Mouse (Mus musculus) lung, embryonic 15.5 days (tissue): ENCODE data around the gene Izumo1. TPM values are rescaled to one million over a fixed set of nuclear protein-coding genes. Genes with fewer than 3 reads are reported as not detected.

ENCODE experiments used
- ATAC-seq: fragments of 200-750 bp; cut with Nextera tagmentation; 2 replicates; pipeline ENCODE4 v1.8.0; 2017; ENCODE audit warnings: moderate number of reproducible peaks, borderline replicate concordance; ENCODE audit not compliant: low FRiP score, low TSS enrichment; ENCODE audit errors: extremely low read depth
- H3K27ac ChIP-seq: fragments of 300-500 bp; sonication (generic); 2 replicates; pipeline ENCODE4 v1.5.1; 2015; ENCODE audit warnings: moderate library complexity, mild to moderate bottlenecking, inconsistent platforms
- H3K27me3 ChIP-seq: fragments of 300-500 bp; sonication (generic); 2 replicates; pipeline ENCODE4 v1.6.1; 2015; ENCODE audit warnings: inconsistent platforms
- H3K36me3 ChIP-seq: fragments of 300-500 bp; sonication (generic); 2 replicates; pipeline ENCODE4 v1.6.1; 2015; ENCODE audit warnings: inconsistent platforms
- H3K4me1 ChIP-seq: fragments of 300-500 bp; sonication (generic); 2 replicates; pipeline ENCODE4 v1.6.1; 2015; ENCODE audit warnings: inconsistent platforms
- H3K4me2 ChIP-seq: fragments of 300-500 bp; sonication (generic); 2 replicates; pipeline ENCODE4 v1.6.1; 2015; ENCODE audit warnings: inconsistent platforms, mild to moderate bottlenecking, moderate library complexity
- H3K4me3 ChIP-seq: fragments of 300-500 bp; sonication (generic); 2 replicates; pipeline ENCODE4 v1.5.1; 2015; ENCODE audit warnings: mild to moderate bottlenecking, inconsistent platforms
- H3K9ac ChIP-seq: fragments of 300-500 bp; sonication (generic); 2 replicates; pipeline ENCODE4 v1.6.1; 2015; ENCODE audit warnings: inconsistent platforms
- H3K9me3 ChIP-seq: fragments of 300-500 bp; sonication (generic); 2 replicates; pipeline ENCODE4 v1.6.1; 2016; ENCODE audit warnings: inconsistent platforms
- WGBS: fragments of 180-500 bp; shearing (Covaris S2); methylation state at CpG from one replicate; pipeline ENCODE4 v1.1.7; 2015; 5-methylcytosine and 5-hydroxymethylcytosine counted together
- polyA plus RNA-seq: library from polyadenylated mRNA; unstranded; fragments of >200 nt; fragmentation: Nextera tagmentation; extraction: Ambion mirVana; gene quantifications from 2 replicates; pipeline ENCODE4 v1.2.1, GENCODE M21; 2015

Izumo1 gene
- polyA plus RNA-seq: 0.15 and 0.29 TPM in 2 replicates

DNA sequence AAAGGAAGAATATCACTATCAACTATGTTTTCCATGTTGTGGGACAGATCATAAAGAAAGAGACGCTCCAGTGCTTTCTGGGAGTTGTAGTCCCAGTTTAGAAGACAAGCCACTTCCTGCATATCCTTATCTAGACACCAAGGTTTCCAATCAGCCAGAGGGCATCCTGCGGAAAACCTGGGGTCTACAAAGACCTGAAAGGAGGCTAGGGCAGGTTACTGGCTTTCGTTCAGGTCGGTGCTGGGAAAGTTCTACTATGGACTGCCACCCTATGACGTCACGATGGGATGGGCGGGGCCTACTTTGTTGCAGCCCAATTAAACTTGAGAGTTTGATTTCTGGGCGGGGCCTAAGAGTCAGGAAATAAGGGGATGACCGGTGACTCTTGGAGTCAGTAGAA lies at the start of gene Izumo1:
TSS of gene Izumo1 (plus strand) at position 369 of the 400 bp plus-strand sequence.
- Histone ChIP-seq H3K9me3 (no peaks in the 10 kb centered on the region), H3K4me3 (no peak within 1 kb of the TSS), H3K36me3 (no peaks in the 10 kb centered on the region), H3K4me2 (no peak within 1 kb of the TSS), H3K4me1 (peaks cover 12% of the 10 kb centered on the region), H3K9ac (no peak within 1 kb of the TSS), H3K27ac (no peak within 1 kb of the TSS), H3K27me3 (peaks cover 26% of the 10 kb centered on the region)
- WGBS: 29% methylated on average over 9 of the region's 9 CpGs
- ATAC-seq: no peak

DNA sequence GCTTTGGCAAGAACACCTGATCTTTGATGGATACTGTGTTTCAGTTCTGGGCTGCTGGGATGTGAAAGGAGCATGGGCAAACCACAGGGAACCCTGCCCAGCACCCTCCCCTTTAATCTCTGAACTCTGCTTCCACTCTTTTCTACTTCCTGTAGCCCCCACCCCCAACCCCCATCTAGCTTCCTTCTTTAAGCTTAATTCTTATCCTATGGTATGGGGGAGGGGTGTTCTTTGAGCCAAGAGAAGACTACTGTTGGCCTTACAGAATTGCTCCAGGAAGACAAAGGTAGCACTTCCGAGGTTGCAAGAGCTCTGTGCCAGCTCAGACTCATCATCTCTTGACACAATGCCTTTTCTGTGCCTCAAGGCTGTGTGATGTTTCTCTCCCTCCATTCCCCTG lies 49.6 kb upstream of the Izumo1 start:
- 35% methylated on average over 1 of the region's 1 CpGs for WGBS
- H3K9ac ChIP-seq: no peak overlapping the region
- no peaks in the 10 kb centered on the region for H3K27me3 ChIP-seq
- no peak for ATAC-seq
- peaks cover 17% of the 10 kb centered on the region for H3K36me3 ChIP-seq
- peaks cover 29% of the 10 kb centered on the region for H3K4me1 ChIP-seq
- H3K4me3 ChIP-seq: 0 out of 2 replicates have a peak overlapping the region, but pooled peaks have one; percentile 69
- no peaks in the 10 kb centered on the region for H3K9me3 ChIP-seq
- peak overlapping the region; percentile 80; the same call in 1 of the 2 replicates for H3K4me2 ChIP-seq
- no peak overlapping the region for H3K27ac ChIP-seq

DNA sequence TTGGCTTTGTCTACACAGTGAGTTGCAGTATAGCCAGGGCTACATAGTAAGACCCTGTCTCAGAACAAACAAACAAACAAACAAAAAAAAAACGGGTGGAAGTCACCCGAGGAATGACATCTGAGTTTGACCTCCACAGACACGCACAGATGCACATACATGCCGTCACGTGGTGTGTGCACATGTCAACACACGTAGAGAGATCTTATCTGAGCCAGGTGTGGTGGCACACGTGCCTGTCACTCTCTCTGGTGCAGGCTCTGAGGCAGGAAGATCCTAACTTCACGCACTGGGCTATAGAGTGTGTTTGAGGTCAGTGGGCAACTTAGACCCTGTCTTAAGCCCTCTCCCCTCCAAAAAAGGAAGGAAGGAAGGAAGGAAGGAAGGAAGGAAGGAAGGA lies 47.7 kb upstream of the Izumo1 start:
- Histone ChIP-seq H3K9ac (no peak overlapping the region), H3K9me3 (no peaks in the 10 kb centered on the region), H3K4me3 (no peak overlapping the region), H3K4me2 (no peak overlapping the region), H3K36me3 (peaks cover 30% of the 10 kb centered on the region), H3K27me3 (no peaks in the 10 kb centered on the region), H3K4me1 (peaks cover 19% of the 10 kb centered on the region), H3K27ac (no peak overlapping the region)
- 54% methylated on average over 8 of the region's 8 CpGs for WGBS
- no peak for ATAC-seq

GRCm38 (mm10) chr7:45574472-45575379 lies 46.9 kb upstream of the Izumo1 start:
- Histone ChIP-seq H3K27me3 (no peaks in the 10 kb centered on the region), H3K4me2 (no peak overlapping the region), H3K4me3 (no peak overlapping the region), H3K9me3 (no peaks in the 10 kb centered on the region), H3K36me3 (peaks cover 30% of the 10 kb centered on the region), H3K9ac (no peak overlapping the region), H3K27ac (no peak overlapping the region), H3K4me1 (peaks cover 17% of the 10 kb centered on the region)
- WGBS: 81% methylated on average over 15 of the region's 15 CpGs
- no peak for ATAC-seq

DNA sequence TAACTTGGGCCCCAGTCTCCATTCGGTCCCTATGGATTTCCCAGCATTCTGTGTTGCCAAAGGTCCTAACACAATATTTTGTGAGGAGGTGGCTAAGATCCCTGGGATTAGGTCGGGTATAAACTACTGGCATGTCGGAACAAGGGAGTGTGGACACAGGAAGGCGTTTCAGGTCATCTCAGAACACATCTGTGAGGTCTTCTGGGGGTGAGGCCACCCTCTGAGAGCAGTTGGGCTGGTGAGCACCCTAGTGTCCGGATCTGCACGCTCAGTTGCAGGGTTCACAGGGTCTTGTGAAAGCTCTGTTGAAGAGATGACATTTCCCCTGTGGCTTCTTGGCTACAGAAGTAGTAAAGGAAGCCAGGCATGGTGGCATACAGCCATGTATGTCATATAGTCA lies 35.7 kb upstream of the Izumo1 start:
- 0 out of 2 replicates have a peak, but pooled peaks cover 4% of the 10 kb centered on the region for H3K4me1 ChIP-seq
- ATAC-seq: no peak
- H3K9me3 ChIP-seq: no peaks in the 10 kb centered on the region
- no peak overlapping the region for H3K27ac ChIP-seq
- 88% methylated on average over 6 of the region's 6 CpGs for WGBS
- no peak overlapping the region for H3K4me2 ChIP-seq
- H3K9ac ChIP-seq: no peak overlapping the region
- peaks cover 14% of the 10 kb centered on the region; the same call in 1 of the 2 replicates for H3K36me3 ChIP-seq
- H3K27me3 ChIP-seq: no peaks in the 10 kb centered on the region
- no peak overlapping the region for H3K4me3 ChIP-seq

DNA sequence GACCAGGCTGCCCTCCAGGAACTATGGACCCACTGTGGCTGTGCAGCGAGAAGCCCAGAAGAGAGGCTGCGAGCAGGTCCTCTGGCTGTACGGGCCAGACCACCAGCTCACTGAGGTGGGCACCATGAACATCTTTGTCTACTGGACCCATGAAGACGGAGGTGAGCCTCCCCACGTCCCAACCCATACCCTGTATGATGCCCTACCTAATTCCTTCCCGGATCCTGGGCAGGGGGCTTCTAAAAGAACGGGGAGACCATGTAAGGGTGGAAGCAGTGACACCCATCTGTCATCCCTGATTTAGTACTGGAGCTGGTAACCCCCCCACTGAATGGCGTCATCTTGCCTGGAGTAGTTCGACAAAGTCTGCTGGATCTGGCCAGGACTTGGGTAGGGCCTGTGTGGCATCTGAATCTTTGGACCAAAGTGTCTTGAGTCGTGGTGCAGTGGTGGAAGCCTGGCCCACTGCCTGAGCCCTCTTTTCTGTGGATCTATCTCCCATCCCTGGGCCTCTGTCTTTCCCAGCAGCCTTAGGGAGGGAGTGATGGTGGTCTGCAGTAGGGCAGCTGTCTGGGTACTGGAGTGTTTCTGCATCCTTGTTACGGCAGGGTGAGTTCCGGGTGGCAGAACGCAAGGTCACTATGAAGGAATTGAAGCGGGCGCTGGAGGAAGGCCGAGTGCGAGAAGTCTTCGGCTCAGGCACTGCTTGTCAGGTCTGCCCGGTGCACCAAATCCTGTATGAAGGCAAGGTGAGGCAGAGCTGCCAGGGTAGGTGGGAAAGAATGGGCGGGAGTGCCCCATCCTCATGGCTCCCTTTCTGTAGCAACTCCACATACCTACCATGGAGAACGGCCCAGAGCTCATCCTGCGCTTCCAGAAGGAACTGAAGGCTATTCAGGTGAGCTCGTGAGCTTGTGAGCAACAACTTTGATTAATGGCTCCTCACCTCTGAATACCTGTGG lies 33.7 kb upstream of the Izumo1 start:
- Histone ChIP-seq H3K4me3 (no peak overlapping the region), H3K27me3 (no peaks in the 10 kb centered on the region), H3K4me1 (0 out of 2 replicates have a peak, but pooled peaks cover 4% of the 10 kb centered on the region), H3K36me3 (peaks cover 12% of the 10 kb centered on the region; the same call in 1 of the 2 replicates), H3K27ac (no peak overlapping the region), H3K9ac (no peak overlapping the region), H3K4me2 (no peak overlapping the region), H3K9me3 (no peaks in the 10 kb centered on the region)
- ATAC-seq: no peak
- 89% methylated on average over 23 of the region's 23 CpGs for WGBS

GRCm38 (mm10) chr7:45589173-45589572 lies 32.4 kb upstream of the Izumo1 start:
- no peaks in the 10 kb centered on the region for H3K27me3 ChIP-seq
- 3% methylated on average over 19 of the region's 19 CpGs for WGBS
- H3K27ac ChIP-seq: no peak overlapping the region
- 0 out of 2 replicates have a peak, but pooled peaks cover 4% of the 10 kb centered on the region for H3K4me1 ChIP-seq
- peak overlapping the region; percentile 58 for H3K4me2 ChIP-seq
- peaks cover 12% of the 10 kb centered on the region; the same call in 1 of the 2 replicates for H3K36me3 ChIP-seq
- ATAC-seq: peak; percentile 98
- H3K9me3 ChIP-seq: no peaks in the 10 kb centered on the region
- H3K4me3 ChIP-seq: peak overlapping the region; percentile 25
- H3K9ac ChIP-seq: no peak overlapping the region; the same call in 1 of the 2 replicates

DNA sequence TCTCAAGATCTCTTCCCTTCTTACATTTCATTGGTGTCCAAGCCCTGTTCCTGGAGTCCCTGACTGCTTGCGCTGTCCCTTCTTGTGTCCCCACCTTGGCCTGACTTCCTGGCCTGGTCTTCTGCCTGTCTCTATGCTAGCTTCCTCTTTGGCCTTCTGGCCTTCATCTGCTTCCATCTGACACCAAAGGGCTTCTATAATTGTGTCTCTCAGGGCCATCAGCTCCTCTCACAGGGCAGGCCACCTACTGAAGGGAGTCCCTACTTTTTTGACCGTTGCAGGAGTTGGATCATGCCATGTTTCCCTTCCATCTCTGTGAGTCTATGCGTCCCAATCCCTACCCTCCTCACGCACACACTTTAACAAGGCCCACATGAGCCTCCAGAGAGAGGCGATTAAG lies 31.7 kb upstream of the Izumo1 start:
- H3K27me3 ChIP-seq: no peaks in the 10 kb centered on the region
- H3K4me3 ChIP-seq: no peak overlapping the region
- no peak overlapping the region for H3K27ac ChIP-seq
- no peaks in the 10 kb centered on the region for H3K9me3 ChIP-seq
- WGBS: 92% methylated on average over 5 of the region's 5 CpGs
- H3K9ac ChIP-seq: no peak overlapping the region
- H3K4me2 ChIP-seq: no peak overlapping the region
- peaks cover 10% of the 10 kb centered on the region; the same call in 1 of the 2 replicates for H3K36me3 ChIP-seq
- ATAC-seq: no peak
- 0 out of 2 replicates have a peak, but pooled peaks cover 4% of the 10 kb centered on the region for H3K4me1 ChIP-seq

DNA sequence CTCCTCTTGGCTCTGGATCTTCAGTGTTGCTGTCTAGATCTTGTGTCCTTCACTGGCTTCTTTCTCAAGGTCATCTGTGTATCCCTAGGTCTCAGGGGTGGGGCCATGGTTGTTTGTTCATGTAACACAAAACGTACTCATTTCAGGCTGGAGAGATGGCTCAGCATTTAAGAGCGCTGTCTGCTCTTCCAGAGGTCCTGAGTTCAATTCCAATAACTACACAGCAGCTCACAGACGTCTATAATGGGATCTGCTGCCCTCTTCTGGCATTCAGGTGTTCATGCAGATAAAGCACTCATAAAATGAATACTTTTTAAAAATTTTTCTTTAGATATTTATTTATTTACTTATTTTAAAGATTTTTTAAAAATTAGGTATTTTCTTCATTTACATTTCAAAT lies 30.7 kb upstream of the Izumo1 start:
- Histone ChIP-seq H3K4me3 (no peak overlapping the region), H3K27ac (no peak overlapping the region), H3K4me1 (0 out of 2 replicates have a peak, but pooled peaks cover 4% of the 10 kb centered on the region), H3K9me3 (no peaks in the 10 kb centered on the region), H3K9ac (no peak overlapping the region), H3K36me3 (0 out of 2 replicates have a peak, but pooled peaks cover under 1% of the 10 kb centered on the region), H3K4me2 (no peak overlapping the region), H3K27me3 (no peaks in the 10 kb centered on the region)
- WGBS: 60% methylated on average over 3 of the region's 3 CpGs
- no peak for ATAC-seq

- Histone ChIP-seq H3K9me3 (no peaks in the 10 kb centered on the region), H3K27me3 (no peaks in the 10 kb centered on the region), H3K4me1 (0 out of 2 replicates have a peak, but pooled peaks cover 4% of the 10 kb centered on the region), H3K27ac (no peak overlapping the region), H3K36me3 (no peaks in the 10 kb centered on the region), H3K4me2 (no peak overlapping the region), H3K9ac (no peak overlapping the region), H3K4me3 (no peak overlapping the region)
- 57% methylated on average over 7 of the region's 7 CpGs for WGBS
- no peak for ATAC-seq
These were observed 29.7 kb upstream of the Izumo1 start for GRCm38 (mm10) chr7:45591880-45592279.

DNA sequence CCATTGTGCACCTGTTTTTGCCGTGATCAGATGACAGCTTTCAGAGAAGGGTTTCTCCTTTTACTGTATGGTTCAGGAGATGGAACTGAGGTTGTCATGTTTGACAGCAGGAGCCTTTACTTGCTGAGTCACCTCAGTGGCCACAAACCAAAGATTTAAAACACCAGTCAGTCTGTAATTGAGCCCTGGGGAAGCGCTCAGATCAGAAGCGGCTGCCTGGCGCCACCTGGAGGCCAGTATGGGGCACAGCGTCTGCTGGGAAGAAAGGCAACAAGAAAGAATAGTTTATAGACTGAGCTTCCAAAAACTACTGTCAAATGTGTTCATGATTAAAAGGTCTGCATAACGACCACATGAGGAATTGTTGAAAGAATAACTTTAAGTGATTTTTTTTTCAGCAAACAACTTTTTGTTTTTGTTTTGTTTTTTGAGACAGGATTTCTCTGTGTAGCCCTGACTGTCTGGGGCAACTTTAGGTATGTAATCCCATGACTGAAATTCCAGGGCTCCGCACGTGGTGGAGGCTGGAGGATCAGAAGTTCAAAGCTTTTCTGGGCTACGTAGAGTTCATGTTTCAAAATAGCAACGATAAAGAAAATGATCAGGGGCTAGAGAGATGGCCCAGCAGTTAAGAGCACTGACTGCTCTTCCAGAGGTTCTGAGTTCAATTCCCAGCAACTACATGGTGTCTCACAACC lies 28.3 kb upstream of the Izumo1 start:
- no peak overlapping the region for H3K27ac ChIP-seq
- no peaks in the 10 kb centered on the region for H3K9me3 ChIP-seq
- H3K4me2 ChIP-seq: no peak overlapping the region
- ATAC-seq: no peak
- H3K36me3 ChIP-seq: no peaks in the 10 kb centered on the region
- WGBS: 16% methylated on average over 10 of the region's 10 CpGs
- H3K9ac ChIP-seq: no peak overlapping the region
- no peaks in the 10 kb centered on the region for H3K27me3 ChIP-seq
- H3K4me3 ChIP-seq: no peak overlapping the region
- H3K4me1 ChIP-seq: 0 out of 2 replicates have a peak, but pooled peaks cover 4% of the 10 kb centered on the region
